Mouse (Mus musculus): ENCODE results near the gene Dync1h1.

DNA sequence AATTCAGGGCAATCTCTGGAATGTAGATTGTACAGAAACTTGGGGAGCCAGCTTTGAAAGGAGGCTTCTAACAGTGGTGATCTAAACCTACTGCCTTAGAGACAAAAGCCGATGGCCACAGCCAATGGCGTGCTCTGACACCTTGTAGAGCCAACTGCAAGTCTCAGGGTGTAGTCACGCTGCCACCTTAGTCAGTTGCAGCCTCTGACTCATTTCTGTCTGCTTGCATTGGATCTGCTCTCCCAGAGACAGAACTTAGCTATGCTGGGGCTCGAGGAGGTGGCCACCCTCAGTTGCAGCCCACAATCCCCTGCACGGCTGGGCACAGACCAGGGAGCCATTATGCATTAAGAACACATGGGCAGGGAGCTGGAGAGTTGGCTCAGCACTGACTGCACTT is 47.9 kb upstream of the Dync1h1 start:
- no peak for TF ChIP-seq CTCF (IDR thresholded peaks at IDR 0.05; ENCODE audit: control insufficient read depth, insufficient read depth, insufficient replicate concordance, low read depth, low read length)
- TF ChIP-seq POLR2A (IDR thresholded peaks at IDR 0.05; ENCODE audit: control insufficient read depth, low read depth, low read length): no peak
